Mouse (Mus musculus) skeletal muscle tissue, adult 2 months (tissue): Measurements from ENCODE around the gene Mif4gd.

Source experiments
- DNase-seq: peaks from one replicate; pipeline ENCODE4 v3.0.0-alpha.2; 2012; ENCODE audit warnings: low read depth, low spot score

Gene Mif4gd

GRCm38 (mm10) chr11:115579080-115579479 is 33.7 kb downstream of the Mif4gd start:
- no peak for DNase-seq

GRCm38 (mm10) chr11:115564961-115565360 is 47.8 kb downstream of the Mif4gd start:
- DNase-seq = no peak

GRCm38 (mm10) chr11:115564064-115564809 is 48.5 kb downstream of the Mif4gd start, which contains the start of gene Nup85:
Gene Nup85, plus strand, starts transcription at chr11:115564434.
- DNase-seq = peak; percentile 94

GRCm38 (mm10) chr11:115563406-115563805 is 49.4 kb downstream of the Mif4gd start:
- DNase-seq = no peak
